Mouse (Mus musculus) kidney, postnatal 4 days (tissue): ENCODE measurements around the gene Nup88.

Experiments used
- DNase-seq, 2 experiments: peaks; one replicate each; pipeline ENCODE4 v3.0.0; 2021; ENCODE audit warnings: mixed read lengths in 2 of 2

Nup88 gene

DNA sequence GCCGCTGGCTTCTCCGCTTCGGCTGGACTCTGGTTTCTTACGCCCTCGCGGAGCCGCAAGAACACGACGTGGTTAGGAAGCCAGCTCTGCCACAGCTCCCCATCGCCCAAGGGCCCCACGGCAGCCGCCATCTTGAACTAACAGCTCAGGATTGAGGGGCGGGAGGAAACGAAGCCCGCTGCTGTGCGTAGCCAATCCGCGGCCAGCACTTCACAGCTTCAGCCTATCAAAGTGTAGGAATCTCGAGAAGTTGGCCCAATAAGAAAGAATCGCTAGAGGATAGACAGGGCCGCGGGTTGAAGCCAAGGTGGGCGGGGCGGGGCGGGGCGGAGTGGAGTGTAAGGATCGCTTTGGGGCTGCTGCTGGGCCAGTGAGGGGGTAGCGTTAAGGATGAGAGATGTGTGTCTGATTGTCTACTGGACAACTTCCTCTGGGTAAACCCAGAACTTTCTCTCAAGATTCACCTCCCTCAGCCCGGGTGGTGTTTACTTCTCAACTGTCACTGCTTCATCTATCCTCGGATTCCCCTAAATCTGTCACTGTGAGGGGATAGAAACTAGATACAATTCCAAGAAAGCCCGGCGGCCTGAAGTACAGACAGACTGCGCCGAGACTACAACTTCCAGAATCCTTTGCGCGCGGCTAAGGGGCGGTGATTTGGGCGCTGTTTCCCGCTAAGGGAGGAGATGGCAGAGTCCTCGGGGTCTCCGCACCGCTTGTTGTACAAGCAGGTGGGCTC, at the start of gene Nup88, which contains the start of gene Rpain:
Gene Nup88 (minus strand): TSS at position 153 of the 739 bp plus-strand sequence.
Gene Rpain (plus strand): TSS at position 393 of the 739 bp plus-strand sequence.
- peak; percentile 93 to 96 for DNase-seq

- no peak for DNase-seq
These were observed 48.8 kb upstream of the Nup88 start for GRCm38 (mm10) chr11:71018416-71019200.

DNA sequence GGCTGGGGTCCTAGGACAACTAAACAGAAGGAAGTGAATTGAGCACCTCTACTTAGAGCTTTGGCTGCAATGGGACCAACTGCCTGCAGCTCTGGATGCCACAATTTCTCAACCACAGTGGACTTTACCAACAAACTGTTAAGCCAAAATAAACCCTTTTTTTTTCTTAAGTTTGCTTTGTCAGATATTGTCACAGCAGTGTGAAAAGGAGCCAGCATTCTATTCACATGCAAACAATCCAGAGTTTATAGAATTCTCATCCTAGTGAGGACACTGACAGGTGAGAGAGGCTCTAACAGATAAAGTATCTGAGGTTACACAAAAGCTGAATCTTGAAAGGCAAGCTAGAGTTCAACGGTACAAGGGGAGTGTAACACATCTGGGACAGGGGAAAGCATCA, 47.3 kb upstream of the Nup88 start:
- DNase-seq = no peak

GRCm38 (mm10) chr11:71012743-71013142, 43.0 kb upstream of the Nup88 start:
- no peak for DNase-seq

DNA sequence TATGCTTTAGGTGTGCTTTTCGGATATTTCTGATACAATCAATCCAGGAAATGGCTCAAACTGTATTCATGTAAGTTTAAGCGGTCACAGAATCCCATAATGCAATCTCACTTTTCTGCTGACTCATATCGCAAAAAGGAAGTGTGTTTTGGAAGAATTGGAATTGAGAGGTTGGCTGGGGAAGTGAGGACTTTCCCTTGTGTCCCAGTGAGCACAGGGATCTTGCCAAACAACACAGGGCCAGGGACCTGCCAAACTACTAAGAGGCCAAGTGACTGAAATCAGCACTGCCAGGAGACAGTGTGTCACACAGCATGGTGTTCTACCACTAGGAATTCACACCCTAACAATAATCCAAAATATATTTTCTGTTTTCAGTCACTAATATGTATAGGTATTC, 38.5 kb upstream of the Nup88 start:
- DNase-seq = no peak

- DNase-seq = no peak
These were observed 38.1 kb upstream of the Nup88 start for GRCm38 (mm10) chr11:71007831-71008230.

DNA sequence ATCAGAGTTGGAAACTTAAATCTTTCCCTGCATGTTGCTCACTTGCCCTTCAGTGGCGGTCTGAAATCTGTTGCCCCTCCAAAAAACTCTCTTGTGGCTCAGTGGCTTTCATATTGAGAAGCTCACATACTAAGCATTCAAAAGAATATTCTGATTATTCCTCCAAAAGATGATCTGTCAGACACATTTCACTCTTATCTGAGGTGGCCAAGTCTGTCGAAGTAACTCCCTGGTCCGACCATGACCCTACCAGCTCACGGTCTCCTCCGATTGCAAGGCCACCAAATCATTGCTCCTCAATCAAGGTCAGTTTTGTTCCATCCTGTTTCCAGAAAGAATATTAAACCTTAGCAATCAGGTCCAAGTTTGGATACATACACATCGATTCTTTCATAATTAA, 37.3 kb upstream of the Nup88 start:
- no peak for DNase-seq

DNA sequence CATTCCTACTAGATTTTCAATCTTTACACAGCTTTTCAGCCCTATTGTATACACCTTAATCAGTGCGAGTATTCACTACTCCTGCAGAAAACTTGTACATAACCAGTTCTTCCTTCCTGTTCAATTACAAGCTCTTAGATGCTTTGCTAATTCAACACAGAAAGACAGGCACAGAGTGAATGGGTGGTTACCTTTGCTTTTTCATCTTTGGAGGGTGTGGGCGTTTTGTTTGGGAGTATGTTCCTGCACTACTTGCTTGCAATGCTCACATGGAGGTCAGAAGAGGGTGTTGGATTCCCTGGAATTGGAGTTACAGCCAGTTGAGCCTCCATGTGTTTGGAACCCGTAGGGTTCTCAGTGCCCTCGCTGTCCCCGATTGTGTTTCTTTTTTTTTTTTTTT, 35.3 kb upstream of the Nup88 start:
- DNase-seq = no peak

GRCm38 (mm10) chr11:71004316-71004773, 34.6 kb upstream of the Nup88 start, which contains the start of gene Dhx33:
Gene Dhx33 (minus strand): TSS chr11:71004437.
- DNase-seq = peak; percentile 98 to 99

DNA sequence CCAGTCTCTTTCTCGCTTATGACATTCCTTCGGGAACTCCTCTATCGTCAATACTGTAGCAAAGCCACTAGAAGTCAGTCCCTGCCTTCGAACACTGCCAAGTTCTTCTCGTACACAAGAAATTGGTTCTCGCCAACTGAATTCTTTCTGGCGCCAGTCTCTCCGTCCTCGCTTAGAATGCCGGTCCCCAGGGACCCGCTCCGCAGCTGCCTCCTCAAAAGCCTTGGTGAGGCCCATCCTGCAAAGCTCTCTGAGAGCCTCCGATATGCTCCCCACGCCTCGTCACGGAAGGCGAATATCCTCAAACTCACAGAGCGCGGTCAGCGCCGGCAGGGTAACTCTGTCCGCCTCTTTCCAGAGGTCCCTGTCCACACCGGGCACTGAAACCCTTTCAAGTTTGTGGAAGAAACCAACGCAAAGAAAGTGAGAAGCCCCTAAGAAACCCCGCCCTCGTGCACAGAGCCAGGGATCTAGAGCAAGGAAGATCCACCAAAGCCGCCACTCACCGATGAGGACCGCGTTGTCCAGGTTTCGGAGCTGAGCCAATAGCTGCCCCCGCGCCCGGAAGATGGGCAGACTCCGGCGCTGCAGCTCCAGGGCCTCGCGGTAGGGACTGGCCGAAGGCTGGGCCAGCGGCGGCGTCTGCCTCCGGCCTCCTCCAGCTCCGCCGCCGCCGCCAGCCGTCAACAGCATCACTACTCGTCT, 34.0 kb upstream of the Nup88 start:
- no peak for DNase-seq

GRCm38 (mm10) chr11:71001167-71001566, 31.4 kb upstream of the Nup88 start:
- DNase-seq = no peak

DNA sequence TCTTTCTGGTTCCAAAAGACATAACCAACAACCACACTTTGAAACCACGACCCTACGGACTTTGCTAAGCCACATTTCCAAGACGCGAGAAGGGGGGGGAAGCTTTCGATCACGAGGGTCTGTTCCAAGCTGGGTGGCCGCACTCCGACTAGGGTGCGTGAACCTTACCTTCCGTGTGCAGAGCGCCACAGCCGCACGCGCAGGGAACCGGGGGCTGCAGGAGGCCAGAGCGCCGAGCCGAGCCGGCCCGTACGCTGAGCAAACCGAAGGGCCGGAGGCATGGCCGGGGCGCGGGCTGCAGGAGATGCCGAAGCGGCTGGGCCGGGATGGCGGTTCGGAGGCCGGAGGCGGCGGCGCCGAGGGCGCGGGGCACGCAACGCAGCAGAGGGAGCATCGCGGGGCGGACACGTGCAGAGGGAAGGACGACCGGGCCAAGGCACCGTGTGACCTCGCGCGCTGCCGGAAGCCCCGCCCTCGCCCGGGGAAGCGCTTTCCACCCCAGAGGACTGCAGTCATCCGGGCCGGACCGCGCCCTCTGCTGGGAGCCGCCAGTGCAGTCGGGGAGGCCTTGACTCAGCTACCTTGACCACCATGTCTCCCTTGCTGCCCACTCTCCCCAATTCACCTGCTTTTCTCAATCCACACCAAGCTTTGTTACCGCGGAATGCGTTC, 12.9 kb upstream of the Nup88 start, which contains the start of gene C1qbp:
Gene C1qbp (minus strand): TSS at position 470 of the 672 bp plus-strand sequence.
- DNase-seq = peak; percentile 98

DNA sequence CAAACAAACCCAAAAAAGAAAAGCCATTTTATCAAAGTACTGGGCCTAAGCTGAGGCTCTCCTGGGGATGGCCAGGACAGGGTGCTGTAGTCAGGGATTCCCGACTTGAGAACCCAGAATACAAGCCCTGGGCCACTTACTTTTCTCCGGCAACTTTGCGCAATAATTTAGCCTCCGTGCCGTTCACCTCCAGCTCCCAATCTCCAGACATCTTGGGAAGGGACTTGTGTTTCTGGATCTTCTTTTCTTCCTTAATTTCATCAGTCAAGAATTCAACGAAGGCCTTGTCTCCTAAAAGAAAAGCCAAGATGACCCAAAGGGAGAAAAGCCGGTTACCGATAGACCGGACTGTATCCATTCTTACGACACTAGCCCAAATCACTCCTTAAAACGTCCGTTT, 12.3 kb upstream of the Nup88 start:
- no peak for DNase-seq

- DNase-seq = no peak
These were observed 11.2 kb upstream of the Nup88 start for GRCm38 (mm10) chr11:70980751-70981510.

- DNase-seq = no peak
These were observed 10.5 kb upstream of the Nup88 start for GRCm38 (mm10) chr11:70980232-70980631.

GRCm38 (mm10) chr11:70977293-70977692, 7.5 kb upstream of the Nup88 start:
- DNase-seq = no peak

DNA sequence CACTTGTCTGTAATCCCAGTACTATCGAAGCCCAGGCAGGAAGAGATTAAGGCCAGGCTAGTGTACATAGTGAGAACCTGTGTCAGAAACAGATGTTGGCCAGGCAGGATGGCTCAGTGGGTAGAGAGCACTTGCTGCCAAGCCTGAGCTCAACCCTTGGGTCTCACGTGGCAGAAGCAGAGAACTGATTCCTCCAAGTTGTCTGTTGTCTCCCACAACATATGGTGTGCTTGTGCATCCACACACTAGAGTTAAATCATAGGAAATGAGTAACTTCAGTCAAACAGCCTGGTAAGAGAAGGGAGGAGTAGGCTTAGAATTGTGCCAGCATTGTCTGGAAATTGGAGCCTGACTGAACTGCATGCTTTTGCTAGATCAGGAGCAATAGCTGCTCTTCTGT, 5.4 kb upstream of the Nup88 start:
- no peak for DNase-seq

- peak; percentile 22 to 41 for DNase-seq
These were observed 4.2 kb upstream of the Nup88 start for GRCm38 (mm10) chr11:70973947-70974346.

- no peak for DNase-seq
These were observed 2.8 kb upstream of the Nup88 start for GRCm38 (mm10) chr11:70972586-70972985.

- no peak for DNase-seq
These were observed 1.1 kb upstream of the Nup88 start for GRCm38 (mm10) chr11:70970560-70971540.
